Mouse (Mus musculus): ENCODE measurements around the gene Tfeb.

The Tfeb gene

DNA sequence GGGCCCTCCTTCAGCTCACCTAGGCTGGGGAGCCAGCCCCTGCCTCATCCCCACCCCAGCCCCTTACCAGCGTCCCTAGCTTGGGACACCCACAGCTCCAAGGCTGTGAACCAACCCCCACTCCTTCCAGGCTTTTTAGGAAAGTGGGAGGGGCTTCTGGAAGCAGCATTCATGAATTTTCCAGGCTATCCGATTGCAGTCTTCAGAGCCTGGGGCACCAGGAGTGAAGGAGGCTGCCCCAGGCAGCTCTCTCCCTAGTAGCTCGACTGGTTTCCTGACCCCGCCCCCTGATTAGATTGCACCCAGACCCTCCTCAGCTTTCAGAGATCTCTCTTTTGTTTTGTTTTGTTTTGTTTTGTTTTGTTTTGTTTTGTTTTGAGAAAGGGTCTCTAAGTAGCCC, 51.5 kb downstream of the Tfeb start:
- DNase-seq (ENCODE audit: low spot score in 2 of 2) = no peak

DNA sequence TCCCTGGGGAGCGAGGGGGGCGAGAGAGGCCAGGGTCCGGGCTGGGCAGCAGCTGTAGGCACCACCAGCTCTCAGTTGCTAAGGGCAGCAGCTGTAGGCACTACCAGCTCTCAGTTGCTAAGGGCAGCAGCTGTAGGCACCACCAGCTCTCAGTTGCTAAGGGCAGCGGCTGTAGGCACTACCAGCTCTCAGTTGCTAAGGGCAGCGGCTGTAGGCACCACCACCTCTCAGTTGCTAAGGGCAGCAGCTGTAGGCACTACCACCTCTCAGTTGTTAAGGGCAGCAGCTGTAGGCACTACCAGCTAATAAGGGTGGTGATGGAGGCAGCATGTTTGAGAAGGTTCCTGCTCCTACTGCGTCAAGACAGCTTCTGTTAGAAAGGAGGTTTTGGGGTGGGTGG, 52.2 kb downstream of the Tfeb start:
- DNase-seq (ENCODE audit: low spot score in 2 of 2) = no peak

DNA sequence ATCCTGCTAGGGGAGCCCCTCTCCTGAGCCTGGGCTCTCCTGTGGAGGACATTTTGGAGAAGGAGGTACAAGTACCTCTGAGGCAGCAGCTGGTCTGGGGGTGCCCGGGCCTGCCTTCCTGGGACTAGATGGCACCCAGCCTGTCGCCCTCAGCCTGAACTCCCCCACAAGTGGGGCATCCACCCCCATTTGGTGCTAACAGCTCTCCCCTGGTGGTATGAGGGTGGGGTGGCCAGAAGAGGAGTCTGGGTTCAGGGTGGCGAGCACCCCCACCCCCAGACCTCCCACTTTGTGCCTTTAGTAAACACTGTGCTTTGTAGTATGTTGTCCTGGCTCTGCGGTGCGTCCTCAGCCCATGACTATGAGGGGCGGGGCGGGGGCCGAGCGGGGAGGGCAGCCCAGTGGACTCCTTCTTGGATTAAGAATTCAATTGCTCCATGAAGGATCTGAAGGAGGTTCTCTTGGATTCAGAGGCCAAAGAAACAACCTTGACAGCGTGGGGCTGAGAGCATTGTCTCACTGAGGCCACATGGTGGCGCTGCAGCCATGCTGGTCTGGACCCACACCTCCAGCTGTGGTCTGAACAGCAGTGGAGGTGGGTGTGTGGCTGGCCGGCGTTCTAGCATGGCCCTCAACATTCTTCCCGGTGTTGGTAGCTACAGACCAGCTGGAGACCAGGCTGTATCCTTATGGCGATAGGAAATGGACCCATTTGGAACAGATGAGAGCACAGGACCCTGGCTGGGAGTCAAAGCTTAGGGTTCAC, 55.5 kb downstream of the Tfeb start:
- DNase-seq (ENCODE audit: low spot score in 2 of 2) = peak; percentile 64 to 86

DNA sequence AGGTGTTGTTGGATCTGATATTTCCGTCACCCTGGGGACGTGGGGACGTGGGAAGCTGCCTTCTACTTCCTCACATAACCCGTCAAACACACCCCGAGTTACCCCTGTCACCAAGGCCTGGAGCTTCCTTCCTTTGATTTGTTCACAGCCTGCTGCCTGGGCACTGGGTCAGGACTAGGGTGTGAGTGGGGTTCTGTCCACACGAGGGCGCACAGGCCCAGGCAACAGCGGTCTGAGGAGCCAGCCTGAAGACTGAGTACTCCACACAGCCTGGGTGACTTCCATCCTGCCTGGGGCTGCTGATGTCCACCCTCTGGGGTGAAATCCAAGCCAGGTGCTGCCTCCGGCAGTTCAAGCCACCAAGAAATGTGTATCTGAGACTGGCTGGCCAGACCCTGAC, 56.5 kb downstream of the Tfeb start:
- DNase-seq (ENCODE audit: low spot score in 2 of 2) = peak; percentile 82 to 93

DNA sequence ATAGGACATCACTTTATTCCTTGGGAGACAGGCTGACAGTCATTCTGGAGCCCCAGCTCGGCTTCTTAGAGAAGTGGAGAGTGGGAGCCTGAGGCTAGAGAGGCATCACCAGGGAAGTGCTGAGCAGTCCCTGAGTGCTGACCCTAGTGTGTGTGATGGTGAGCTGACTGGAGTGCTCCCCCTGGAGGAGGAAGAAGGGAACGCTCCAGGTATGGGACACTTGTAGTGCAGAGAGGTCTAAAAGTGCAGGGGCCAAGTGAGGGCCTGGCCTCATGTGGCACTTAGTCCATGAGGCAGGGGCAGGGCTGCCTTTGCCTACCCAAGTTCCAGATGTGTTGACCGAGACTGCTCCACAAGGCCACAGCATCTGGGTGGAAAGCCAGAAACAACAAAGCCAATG, 58.6 kb downstream of the Tfeb start:
- peak; percentile 68 to 86 for DNase-seq (ENCODE audit: low spot score in 2 of 2)

DNA sequence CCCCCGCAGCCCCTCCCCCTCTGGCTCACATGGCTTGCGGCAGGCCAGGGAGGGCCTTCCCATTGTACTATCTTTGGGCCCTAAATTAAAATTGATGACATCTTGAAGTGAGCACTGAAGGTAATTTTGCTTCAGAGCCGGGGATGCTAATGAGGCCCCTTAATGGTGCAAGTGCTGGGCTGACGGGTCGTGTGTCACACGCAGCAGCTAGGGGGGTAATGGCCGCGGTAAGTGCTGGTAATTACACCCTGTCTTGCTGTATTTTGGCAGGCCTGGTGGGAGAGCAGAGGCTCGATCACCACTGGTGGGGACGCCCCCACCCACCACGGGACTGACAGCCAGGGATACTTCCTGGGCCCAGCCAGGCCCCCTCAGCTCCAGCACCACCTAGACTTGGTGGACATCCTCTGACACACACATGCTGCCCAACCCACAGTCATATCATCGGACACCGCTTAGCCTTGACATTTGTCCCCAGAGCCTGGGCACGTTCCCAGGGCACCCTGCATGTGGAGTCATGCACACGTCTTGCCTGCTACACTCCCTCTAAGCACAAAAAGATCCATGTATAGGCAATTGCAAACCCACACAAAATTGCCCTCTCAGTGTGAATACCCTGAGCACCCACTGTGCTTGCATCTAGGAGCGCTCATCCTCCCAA, 59.5 kb downstream of the Tfeb start:
- DNase-seq (ENCODE audit: low spot score in 2 of 2) = no peak

DNA sequence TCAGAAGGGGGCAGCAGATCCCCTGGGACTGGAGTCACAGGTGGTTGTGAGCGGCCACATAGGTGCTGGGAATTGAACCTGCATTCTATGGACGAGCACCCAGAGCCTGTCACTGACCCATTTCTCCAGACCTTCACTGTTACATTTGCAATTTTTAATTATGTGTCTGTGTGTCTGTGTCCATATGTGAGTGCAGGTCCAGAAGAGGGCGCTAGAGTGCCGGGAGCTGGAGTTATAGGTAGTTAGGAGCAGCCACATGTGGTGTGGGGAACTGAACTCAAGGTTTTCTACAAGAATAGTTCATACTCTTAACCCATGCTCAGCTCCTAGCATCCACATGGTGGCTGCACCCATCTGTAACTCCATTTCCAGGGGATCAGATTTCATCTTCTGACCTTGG, 60.1 kb downstream of the Tfeb start:
- no peak for DNase-seq (ENCODE audit: low spot score in 2 of 2)

DNA sequence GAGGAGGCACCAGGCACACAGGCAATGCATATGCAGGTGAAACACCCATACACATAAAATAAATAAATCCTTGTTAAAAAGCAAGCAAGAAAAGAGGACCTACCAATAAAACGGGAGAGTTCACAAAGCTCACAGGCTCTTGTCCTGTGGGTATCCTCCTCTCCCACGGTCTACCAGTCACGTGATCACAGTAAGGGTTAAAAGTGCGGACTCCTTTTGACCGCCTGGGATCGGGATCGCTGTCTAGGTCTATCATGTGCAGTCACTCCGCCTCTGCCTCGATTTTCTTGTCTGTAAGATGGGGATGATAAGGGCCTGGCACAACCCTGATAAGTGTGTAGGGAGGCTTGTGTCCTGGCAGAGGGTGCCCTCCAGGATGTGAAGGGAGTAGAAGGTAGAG, 60.6 kb downstream of the Tfeb start:
- no peak for DNase-seq (ENCODE audit: low spot score in 2 of 2)

DNA sequence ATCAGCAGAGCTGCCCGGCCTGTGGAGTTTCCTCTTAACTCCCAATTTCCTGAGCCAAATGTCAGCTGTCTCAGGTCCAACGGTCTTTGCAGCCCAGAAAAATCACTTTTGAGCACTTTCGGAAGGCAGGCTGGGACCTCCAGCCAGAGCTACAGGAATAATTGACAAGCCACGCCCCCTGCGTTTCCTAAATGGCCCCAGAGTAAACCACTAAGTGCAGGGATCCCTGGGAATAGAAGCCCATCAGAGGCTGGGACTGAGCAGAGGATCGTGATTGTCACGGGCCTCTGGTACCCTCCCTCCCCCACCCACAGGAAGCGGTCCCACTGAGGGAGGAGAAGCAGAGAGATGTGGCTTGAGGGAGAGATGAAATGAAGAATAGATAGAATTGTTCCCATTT, 66.0 kb downstream of the Tfeb start:
- no peak for DNase-seq (ENCODE audit: low spot score in 2 of 2)

DNA sequence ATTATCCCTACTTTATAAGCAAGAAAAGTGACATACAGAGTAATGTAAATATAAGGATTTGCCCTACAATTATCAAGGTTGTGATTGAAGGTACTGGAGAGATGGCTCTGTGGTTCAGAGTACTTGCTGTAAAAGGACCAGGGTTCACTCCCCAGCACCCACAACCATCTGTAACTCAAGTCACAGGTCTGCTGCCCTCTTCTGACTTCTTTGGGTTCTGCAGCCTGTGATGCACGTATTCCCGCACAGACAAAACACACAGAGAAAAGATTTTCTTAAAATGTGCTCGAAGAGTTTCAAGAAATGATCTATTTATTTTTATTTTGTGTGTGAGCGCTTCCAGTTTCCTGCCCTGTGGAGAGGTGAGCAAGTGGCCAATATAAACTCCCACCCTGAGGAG, 66.8 kb downstream of the Tfeb start:
- DNase-seq (ENCODE audit: low spot score in 2 of 2) = no peak

DNA sequence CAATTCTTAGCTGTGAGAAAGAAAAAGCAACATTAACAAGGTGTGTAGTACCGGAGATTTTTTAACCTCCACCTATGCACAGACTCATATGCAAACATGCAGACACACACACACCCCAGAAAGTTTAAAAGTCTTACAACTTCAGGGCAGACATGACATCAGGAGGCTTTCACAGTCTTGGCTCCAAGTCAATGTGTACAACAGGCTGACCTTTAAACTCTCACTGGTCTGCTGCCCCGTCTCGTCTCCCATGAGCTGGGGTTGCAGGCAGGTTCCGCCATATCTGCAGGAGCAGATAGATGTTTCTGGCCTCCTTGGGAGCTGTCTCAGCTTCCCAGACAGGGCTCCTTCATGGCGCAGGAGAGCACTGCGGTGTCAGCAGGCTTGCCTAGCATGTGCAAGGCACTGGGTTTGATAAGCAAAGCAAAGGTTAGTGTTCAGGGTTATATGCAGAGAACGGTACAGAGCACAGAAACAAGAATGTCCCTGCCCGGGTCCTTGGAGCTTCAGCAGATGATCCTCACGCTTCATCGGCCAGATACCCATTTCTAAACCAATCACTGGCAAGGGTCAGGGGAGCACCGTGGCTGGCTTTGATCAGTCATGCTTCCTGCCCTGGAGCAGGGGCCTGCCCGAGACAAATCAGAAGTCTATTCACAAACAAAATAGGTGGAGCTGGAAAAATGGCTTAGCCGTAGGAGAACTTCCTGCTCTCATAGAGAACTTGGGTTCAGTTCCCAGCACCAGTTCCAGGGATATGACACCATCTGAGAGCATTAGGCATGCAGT, 68.4 kb downstream of the Tfeb start:
- no peak for DNase-seq (ENCODE audit: low spot score in 2 of 2)

DNA sequence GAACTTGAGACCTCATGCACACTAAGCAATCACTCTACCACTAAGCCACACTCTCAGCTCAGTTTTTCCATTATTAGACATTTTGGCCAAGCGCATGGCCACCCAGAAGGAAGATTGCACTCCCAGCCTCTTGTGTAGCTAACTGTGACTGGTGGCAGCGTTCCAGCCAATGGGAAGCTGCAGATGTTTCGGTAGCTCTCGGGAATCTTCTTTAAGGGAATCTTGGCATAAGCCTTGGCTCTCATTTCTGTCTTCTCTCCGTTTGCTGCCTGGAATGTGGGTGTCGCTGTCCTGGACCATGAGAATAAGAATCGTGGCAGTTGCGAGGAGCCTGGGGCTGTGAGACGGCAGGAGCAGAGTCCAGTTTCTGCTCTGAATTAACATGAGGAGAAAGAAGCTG, 69.4 kb downstream of the Tfeb start:
- DNase-seq (ENCODE audit: low spot score in 2 of 2) = no peak

DNA sequence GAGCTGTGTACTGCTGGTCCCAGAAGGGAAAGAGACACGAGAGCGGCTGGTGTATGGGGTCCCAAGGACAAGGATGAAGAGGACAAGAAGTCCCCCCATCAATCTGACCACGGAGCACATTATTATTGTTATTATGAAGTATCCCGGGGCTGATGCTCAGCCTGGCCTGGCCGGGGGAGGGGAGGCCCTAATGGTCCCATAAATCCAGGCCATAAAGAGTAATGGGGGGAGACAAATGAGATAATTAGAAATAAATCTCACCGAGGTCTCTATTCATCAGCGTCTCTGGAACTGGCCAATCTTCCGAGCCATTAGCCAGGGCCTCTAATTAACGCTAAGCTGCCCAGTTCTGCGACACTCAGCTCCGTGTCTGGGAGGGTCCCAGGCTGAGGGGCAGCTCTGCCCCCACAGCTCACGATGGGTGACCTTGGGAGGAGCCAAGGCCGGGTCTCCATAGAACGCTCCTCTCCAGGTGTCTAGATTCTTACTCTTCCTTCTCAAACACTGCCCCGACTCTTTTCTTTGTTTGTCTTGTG, 74.5 kb downstream of the Tfeb start:
- no peak for DNase-seq (ENCODE audit: low spot score in 2 of 2)

DNA sequence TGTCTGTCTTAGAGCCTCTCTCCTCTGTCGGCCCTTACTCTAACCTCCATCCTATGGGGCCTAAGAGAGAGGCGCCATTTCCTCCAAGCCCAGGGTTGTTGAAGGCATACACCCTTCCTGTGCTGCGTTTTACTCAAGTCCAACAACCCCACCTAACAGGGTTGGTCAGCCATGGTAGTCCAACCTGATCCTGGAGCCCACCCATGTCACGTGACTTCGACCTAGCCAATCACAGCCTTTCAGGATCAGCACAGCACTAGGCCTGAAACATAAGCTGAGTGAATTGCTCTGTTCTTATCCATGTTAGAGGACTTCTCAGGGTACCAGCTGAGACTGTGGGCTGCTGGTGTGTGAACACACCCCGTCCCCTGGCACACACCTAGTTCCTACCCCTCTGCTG, 75.4 kb downstream of the Tfeb start:
- no peak for DNase-seq (ENCODE audit: low spot score in 2 of 2)

DNA sequence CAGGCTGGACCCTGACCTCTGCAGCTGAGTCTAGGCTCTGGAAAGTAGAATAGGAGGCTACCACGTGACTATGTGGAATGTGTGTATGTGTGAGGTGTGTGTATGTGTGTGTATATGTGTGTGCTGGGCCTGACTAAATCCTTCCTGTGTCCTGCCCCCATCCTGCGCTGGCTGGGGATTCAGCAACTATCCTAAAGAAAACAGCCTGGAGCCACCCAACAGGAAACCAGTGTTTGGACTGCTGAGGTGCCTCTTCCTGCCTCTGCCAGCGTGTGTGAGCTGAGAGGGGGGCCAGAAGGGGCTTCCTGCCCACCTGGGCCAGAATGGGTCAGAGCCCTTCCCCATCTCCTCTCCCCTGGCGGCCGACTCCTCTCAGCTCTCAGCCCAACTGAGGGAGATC, 76.8 kb downstream of the Tfeb start:
- DNase-seq (ENCODE audit: low spot score in 2 of 2) = no peak

DNA sequence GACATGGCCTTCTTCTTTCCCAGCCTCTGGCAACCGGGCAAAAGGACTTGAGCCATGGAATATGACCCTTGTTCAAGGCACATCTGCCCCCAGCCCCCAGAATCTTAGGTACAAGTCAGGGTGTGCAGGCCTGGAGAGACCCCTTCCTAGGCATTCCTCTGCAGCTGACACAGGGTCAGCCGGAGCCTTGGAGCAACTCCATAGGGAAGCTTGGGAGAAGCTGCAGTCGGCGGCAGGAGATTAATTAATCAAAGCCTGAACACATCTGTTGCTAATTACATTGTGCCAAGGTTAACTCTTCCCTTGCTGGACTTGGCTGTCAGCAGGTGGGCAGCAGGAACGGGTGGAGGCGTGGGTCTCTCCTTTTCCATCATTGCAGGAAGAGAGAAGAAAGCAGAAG, 77.7 kb downstream of the Tfeb start:
- DNase-seq (ENCODE audit: low spot score in 2 of 2) = no peak

DNA sequence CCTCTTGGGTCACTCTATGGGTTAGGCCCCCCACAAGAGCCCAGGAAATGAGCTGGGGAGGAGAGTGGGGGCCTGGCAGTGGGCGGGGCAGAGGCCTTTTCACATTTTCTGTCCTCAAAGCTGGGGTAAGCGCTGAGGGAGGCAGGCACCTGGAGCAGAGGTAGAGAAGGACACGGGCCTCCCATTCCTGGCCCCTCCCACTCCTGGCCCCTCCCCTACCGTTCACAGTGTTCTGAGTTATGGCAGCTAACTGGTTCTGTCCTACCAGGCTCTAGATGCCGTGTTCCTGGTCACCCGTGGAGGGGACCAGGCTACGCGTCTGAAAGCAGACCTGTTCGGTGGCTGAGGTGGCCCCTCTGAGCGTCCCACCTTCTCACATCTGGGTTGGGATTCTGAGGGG, 78.6 kb downstream of the Tfeb start:
- no peak for DNase-seq (ENCODE audit: low spot score in 2 of 2)

DNA sequence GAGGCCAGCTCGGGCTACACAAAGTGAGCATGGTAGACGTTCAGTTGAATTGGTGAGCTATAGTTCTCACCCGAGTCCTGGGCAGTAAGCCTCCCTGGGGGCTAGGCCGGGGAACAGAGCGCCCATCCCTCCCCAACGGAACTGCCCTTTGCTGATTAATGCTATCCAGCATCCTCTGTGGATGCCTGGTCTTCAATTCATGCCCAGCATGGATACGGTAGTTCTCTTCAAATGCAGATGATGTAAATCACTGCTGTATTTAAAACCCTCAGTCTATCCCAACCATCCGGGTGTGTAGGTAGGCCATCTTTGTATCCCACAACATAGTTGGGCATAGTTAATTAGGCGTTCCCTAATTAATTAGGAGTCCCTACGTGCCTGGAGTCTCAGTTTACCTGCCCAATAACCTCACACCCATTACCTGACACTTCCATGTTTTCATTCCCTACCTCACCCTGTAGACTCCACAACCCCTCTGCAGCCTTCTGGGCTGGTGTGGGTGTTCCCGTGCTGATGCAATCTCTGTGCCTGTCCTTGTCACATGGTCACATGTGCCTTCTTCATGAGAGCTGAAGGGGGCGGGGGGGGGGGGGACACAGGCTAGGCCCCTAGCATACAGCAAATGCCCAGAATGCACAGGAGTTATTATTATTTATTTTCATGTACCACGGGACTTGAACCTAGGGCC, 81.4 kb downstream of the Tfeb start:
- no peak for DNase-seq (ENCODE audit: low spot score in 2 of 2)

DNA sequence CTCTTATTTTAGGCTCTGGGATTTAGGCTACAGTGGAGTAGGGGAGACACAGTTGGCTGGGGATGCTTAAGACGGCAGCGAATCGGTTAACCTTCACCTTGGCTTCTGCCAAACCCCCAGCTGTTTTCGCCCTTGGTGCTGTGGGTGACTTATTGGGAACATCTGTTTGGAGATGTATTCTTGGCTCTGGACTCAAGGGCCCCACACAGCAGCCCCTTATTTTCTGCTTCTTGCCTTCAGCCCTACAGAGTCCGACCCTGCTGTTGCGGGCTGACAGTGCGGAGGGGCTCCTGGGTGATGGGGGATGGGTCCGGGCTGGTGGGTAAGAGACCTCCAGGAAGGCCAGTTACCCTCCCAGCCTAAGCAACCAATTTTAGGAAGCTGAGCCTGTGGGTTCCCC, 84.5 kb downstream of the Tfeb start:
- DNase-seq (ENCODE audit: low spot score in 2 of 2) = no peak

DNA sequence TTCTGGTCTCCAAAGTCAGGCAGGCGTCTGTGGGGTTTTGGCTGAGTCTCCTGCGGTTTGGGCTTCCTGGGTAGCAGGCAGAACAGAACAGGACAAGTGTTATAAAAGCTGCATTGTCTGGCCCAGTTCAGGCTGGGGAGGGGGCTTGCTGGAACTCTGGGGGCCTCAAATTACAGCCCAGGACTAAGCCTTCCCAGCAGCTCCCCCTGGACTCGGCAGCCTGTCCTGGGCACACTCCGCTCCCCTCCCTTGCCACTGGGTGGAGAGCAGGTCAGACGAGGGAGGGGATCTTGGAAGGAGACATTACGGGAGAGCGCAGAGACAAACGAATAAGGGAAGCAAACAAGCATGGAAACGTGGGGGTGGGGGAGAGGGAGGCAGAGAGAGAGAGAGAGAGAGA, 94.3 kb downstream of the Tfeb start:
- no peak for DNase-seq (ENCODE audit: low spot score in 2 of 2)

DNA sequence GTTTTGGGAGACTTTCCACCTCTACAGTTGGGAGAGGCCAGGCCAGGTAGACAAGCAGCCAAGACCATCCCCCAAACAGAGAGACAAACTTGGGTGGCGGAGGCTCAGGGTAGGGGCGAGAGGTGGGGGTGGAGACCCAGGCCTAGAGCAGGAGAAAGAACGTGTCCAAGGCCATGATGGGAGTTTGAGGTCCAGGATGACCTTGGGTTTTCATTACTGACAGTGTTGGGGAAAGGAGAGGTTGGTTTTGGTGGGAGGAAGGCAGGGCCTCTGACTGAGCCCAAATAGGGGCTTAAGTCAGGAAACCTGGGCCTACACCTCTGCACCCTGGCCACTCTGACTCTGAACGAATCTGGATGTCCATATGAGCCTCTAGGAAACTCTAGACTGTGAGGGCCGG, 94.9 kb downstream of the Tfeb start:
- no peak for DNase-seq (ENCODE audit: low spot score in 2 of 2)

DNA sequence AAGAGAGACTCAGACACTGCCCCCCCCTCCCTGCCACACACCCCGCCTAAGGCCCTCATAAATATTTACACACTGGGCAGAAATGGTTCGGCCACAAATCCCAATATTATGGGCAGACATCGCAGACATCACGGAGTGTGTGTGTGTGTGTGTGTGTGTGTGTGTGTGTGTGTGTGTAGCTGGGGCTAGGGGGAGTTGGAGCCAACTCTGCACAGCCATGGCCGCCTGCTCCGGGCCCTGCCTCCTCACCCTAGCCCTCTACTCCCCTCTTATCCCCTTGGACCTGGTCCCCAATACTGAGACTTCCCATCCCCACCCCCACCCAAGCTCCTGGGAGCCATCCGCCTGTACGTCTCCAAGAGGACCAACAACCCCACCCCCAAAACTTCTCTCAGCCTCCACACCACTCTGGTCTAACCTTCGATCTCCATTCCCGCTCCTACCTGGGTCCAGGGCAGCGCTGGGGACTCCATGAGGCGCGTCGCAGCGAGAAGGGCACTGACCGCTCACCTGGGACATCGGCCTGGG, 95.7 kb downstream of the Tfeb start:
- DNase-seq (ENCODE audit: low spot score in 2 of 2) = no peak

Data from spleen, postnatal 4 days (tissue).